Mouse (Mus musculus): ENCODE results near the gene Pin1rt1.

GRCm38 (mm10) chr2:104684771-104685170 lies 31.4 kb downstream of the Pin1rt1 start:
- TF ChIP-seq CTCF (IDR thresholded peaks at IDR 0.05; ENCODE audit: low read depth) (no peak), EP300 (IDR thresholded peaks at IDR 0.05; ENCODE audit: low read depth) (no peak)
